Mouse (Mus musculus): ENCODE results near the gene Tmem203. TPM values are rescaled to one million over a fixed set of nuclear protein-coding genes. Genes with fewer than 3 reads are reported as not detected.

Tmem203 gene
- polyA plus RNA-seq, 1 experiment from 2014 or later: 16.4 TPM

DNA sequence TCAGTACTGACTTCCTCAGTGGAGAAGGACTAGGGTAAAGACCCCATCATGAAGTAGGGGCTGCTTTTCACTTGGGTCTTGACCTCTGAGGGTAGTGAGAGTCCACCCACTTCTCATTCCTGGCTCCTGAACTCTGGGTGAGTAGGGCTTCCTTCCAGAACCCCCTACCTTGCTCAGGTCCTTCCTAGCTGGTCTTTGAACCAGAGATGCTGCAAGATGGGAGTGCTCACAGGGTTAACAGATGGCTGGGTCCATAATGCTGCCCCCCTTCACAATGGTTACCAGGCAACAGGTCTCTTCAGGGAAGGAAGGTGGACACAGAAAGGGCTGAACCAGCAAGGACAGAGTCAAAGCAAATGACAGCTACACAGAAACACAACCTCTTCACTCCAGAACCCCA lies 36.8 kb upstream of the Tmem203 start, which contains the start of gene Fam166a:
Gene Fam166a, plus strand, starts transcription at position 301 of the 400 bp plus-strand sequence.
- TF ChIP-seq CTCF (IDR thresholded peaks at IDR 0.05; ENCODE audit: low read depth): no peak
- Histone ChIP-seq H3K27ac (ENCODE audit: low read depth) (no peak within 1 kb of the TSS), H3K9me3 (ENCODE audit: low read depth, low read length) (no peaks in the 10 kb centered on the region), H3K4me2 (no peak within 1 kb of the TSS), H3K27me3 (ENCODE audit: insufficient read depth, low read length) (no peaks in the 10 kb centered on the region), H3K36me3 (ENCODE audit: insufficient read depth) (peaks cover 15% of the 10 kb centered on the region), H3K4me3 (ENCODE audit: low read depth, low read length) (no peak within 1 kb of the TSS), H3K9ac (no peak within 1 kb of the TSS), H3K4me1 (ENCODE audit: insufficient read depth) (no peaks in the 10 kb centered on the region)
- ATAC-seq (ENCODE audit: insufficient read depth) (no peak), DNase-seq (no peak)

DNA sequence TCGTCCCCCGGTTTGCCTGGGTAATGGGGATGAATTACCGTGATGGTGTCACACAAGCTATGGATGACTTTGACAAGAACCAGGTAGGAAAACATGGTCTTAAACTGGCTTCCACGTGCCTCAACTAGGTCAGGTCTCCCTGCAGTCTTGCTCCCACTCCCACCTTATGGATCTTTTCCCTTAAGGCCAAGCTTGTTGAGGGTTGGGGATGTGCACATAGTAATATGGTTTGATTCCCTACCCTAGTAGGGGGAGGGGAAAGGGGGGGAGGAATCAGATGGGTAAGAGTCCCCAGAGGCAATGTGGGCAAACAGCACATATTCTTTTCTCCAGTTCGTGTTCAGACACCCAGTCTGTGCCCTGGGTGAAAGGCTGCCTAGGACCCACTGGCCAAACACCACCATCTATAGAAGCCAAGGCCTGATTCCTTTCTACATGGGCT lies 33.9 kb upstream of the Tmem203 start:
- Histone ChIP-seq H3K36me3 (ENCODE audit: insufficient read depth) (peaks cover 17% of the 10 kb centered on the region), H3K27ac (ENCODE audit: low read depth) (no peak overlapping the region), H3K4me2 (no peak overlapping the region), H3K4me1 (ENCODE audit: insufficient read depth) (0 out of 2 replicates have a peak, but pooled peaks cover 5% of the 10 kb centered on the region), H3K27me3 (ENCODE audit: insufficient read depth, low read length) (no peaks in the 10 kb centered on the region), H3K4me3 (ENCODE audit: low read depth, low read length) (no peak overlapping the region), H3K9ac (no peak overlapping the region), H3K9me3 (ENCODE audit: low read depth, low read length) (no peaks in the 10 kb centered on the region)
- DNase-seq (no peak), ATAC-seq (ENCODE audit: insufficient read depth) (no peak)
- TF ChIP-seq CTCF (IDR thresholded peaks at IDR 0.05; ENCODE audit: low read depth): no peak
- 73% methylated on average over 5 of the region's 5 CpGs for whole genome bisulfite sequencing

- ATAC-seq (ENCODE audit: insufficient read depth) (peak; percentile 36), DNase-seq (peak; percentile 79)
- no peaks in the 10 kb centered on the region for H3K27me3 ChIP-seq (ENCODE audit: insufficient read depth, low read length)
- TF ChIP-seq CTCF (IDR thresholded peaks at IDR 0.05; ENCODE audit: low read depth): no peak
- 0 out of 2 replicates have a peak, but pooled peaks cover 5% of the 10 kb centered on the region for H3K4me1 ChIP-seq (ENCODE audit: insufficient read depth)
- no peaks in the 10 kb centered on the region for H3K9me3 ChIP-seq (ENCODE audit: low read depth, low read length)
- H3K27ac ChIP-seq (ENCODE audit: low read depth): peak overlapping the region; percentile 96
- H3K9ac ChIP-seq: peak overlapping the region; percentile 77
- H3K4me3 ChIP-seq (ENCODE audit: low read depth, low read length): peak overlapping the region; percentile 91
- peaks cover 17% of the 10 kb centered on the region for H3K36me3 ChIP-seq (ENCODE audit: insufficient read depth)
- peak overlapping the region; percentile 81 for H3K4me2 ChIP-seq
- under 1% methylated on average over 49 of the region's 53 CpGs for WGBS
Measured at GRCm38 (mm10) chr2:25223681-25224491, 31.4 kb upstream of the Tmem203 start.

GRCm38 (mm10) chr2:25224492-25224765 lies 30.8 kb upstream of the Tmem203 start, which contains the start of gene Tubb4b:
Gene Tubb4b (minus strand): TSS chr2:25224702.
- ATAC-seq (ENCODE audit: insufficient read depth) (no peak), DNase-seq (no peak)
- H3K36me3 ChIP-seq (ENCODE audit: insufficient read depth): peaks cover 17% of the 10 kb centered on the region
- peak within 1 kb of the TSS; percentile 81 for H3K4me2 ChIP-seq
- H3K4me1 ChIP-seq (ENCODE audit: insufficient read depth): 0 out of 2 replicates have a peak, but pooled peaks cover 5% of the 10 kb centered on the region
- peak within 1 kb of the TSS; percentile 91 for H3K4me3 ChIP-seq (ENCODE audit: low read depth, low read length)
- H3K9ac ChIP-seq: peak within 1 kb of the TSS; percentile 77
- no peaks in the 10 kb centered on the region for H3K9me3 ChIP-seq (ENCODE audit: low read depth, low read length)
- no peaks in the 10 kb centered on the region for H3K27me3 ChIP-seq (ENCODE audit: insufficient read depth, low read length)
- WGBS: 0% methylated on average over 17 of the region's 17 CpGs
- H3K27ac ChIP-seq (ENCODE audit: low read depth): peak within 1 kb of the TSS; percentile 98
- TF ChIP-seq CTCF (IDR thresholded peaks at IDR 0.05; ENCODE audit: low read depth): peak; percentile 52

DNA sequence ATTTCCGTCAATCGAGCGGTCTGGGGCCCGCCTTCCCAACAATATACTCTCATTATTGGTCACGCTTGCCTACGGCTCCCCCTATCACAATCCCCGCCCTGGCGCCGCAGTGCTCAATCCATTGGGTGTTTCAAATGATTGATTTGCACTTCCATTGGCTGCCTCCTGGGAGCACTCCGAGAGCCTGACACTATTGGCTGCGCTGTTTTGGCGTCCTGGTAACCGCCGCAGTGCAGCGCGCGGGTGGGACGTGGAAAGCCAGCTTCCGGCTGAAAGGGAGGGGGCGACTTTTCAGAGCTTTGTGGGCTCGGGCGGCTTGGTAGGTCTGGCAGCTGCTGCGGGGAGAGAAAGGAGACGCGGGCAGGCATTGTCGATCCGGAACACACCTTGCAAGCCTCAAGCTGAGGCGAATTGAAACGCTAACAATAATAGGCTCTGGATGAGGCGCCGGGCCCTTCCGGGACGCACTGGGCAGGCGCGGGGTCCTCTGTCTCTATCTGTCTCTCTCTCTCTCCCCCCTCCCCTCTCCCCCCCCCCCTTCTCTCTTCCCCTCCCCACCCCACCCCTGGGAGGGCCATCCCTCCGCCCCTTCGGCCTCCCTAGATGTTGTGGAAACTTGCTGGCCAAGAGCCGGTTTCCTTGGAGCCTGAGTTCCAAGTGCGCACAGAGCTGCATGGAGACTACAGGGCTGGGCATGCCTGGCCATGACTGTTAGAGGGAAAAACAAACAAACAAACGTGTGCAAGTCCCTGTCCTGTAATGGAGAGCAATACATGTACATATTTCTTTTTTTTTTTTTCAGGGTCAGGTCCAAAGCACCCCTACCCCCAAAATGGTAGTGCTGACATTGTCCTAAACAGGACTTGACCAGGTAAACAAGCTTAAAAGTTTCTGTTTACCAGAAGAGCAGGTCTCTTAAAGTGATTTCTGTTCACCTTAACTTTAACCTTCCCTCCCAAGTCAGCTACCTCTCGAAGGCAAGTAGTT lies 30.2 kb upstream of the Tmem203 start:
- peak; percentile 96 for ATAC-seq (ENCODE audit: insufficient read depth)
- peak; percentile 99 for DNase-seq
- H3K27me3 ChIP-seq (ENCODE audit: insufficient read depth, low read length): no peaks in the 10 kb centered on the region
- no peaks in the 10 kb centered on the region for H3K9me3 ChIP-seq (ENCODE audit: low read depth, low read length)
- H3K4me1 ChIP-seq (ENCODE audit: insufficient read depth): 0 out of 2 replicates have a peak, but pooled peaks cover 5% of the 10 kb centered on the region
- no peak for TF ChIP-seq CTCF (IDR thresholded peaks at IDR 0.05; ENCODE audit: low read depth)
- peak overlapping the region; percentile 98 for H3K27ac ChIP-seq (ENCODE audit: low read depth)
- H3K4me2 ChIP-seq: peak overlapping the region; percentile 66
- H3K9ac ChIP-seq: peak overlapping the region; percentile 62
- peaks cover 17% of the 10 kb centered on the region for H3K36me3 ChIP-seq (ENCODE audit: insufficient read depth)
- WGBS: 2% methylated on average over 41 of the region's 41 CpGs
- H3K4me3 ChIP-seq (ENCODE audit: low read depth, low read length): peak overlapping the region; percentile 91

DNA sequence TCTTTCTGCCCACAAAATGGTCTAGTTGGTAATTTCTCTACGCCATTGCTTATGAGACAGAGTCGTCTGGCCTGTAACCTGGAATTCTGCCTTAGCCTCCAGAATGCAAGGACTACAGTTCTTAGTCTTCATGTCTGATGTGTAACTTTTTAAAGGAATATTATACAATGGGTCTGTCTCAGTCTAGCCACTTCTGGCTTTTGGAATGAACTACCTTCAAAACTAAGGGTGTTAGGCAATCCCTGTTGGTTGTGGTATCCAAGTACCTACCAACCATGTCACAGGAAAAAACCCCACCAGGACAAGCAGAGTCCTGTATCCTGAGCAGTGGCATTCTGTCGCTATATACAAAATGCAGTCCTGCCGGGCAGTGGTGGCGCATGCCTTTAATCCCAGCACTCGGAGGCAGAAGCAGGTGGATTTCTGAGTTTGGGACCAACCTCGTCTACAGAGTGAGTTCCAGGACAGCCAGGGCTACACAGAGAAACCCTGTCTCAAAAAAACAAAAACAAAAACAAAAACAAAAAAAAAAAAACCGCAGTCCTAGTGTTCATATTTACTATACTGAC lies 29.3 kb upstream of the Tmem203 start:
- Histone ChIP-seq H3K9ac (peak overlapping the region; percentile 62; the same call in 1 of the 2 replicates), H3K4me3 (ENCODE audit: low read depth, low read length) (peak overlapping the region; percentile 51; the same call in 1 of the 2 replicates)

More for the DNA sequence above, 29.3 kb upstream of the Tmem203 start:
- DNase-seq (no peak), ATAC-seq (ENCODE audit: insufficient read depth) (no peak)
- TF ChIP-seq CTCF (IDR thresholded peaks at IDR 0.05; ENCODE audit: low read depth): no peak
- H3K9me3 ChIP-seq (ENCODE audit: low read depth, low read length): no peaks in the 10 kb centered on the region
- H3K36me3 ChIP-seq (ENCODE audit: insufficient read depth): peaks cover 17% of the 10 kb centered on the region
- H3K4me2 ChIP-seq: peak overlapping the region; percentile 66
- H3K27me3 ChIP-seq (ENCODE audit: insufficient read depth, low read length): no peaks in the 10 kb centered on the region
- 0 out of 2 replicates have a peak, but pooled peaks cover 5% of the 10 kb centered on the region for H3K4me1 ChIP-seq (ENCODE audit: insufficient read depth)
- peak overlapping the region; percentile 98 for H3K27ac ChIP-seq (ENCODE audit: low read depth)
- WGBS: 69% methylated on average over 8 of the region's 8 CpGs

Measured in lung, embryonic 14.5 days (tissue).